Mouse (Mus musculus): ENCODE results near the gene Zbtb25. TPM values are rescaled to one million over a fixed set of nuclear protein-coding genes. Genes with fewer than 3 reads are reported as not detected.

Zbtb25 gene
- polyA plus RNA-seq, 1 experiment from 2014 or later: 6.8 TPM

DNA sequence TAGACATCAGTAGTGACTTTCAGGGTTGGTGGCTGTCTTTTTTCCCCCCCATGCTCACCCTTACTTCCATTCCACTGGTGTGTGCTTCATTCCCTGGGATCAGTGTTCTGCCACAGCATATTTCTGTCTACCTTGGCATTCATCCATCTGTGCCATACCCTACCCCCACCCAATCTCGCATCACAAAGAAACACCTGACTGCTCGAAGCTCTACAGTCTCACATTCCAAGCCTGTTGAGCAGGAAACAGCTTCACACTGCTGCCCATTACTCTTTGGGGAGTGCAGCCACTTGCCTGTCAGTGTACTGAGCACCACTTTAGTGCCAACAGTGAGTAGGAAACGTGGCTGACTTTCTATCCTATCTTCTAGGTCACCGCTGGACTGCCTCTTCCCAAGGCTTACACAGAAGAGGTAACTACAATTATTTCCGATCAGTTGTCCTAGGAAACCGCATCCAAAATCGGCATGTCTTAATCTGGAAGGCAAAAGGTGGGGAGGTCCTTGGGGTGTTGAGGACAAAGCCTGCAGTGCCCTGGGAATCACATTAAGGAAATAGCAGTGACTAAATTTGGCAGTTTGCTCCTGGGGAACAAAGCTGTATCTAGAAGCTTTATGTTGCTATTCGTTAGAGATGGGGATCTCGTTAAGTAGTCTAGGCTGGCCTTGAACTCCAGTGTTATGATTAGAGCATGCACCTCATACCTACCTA lies 62.4 kb downstream of the Zbtb25 start:
- 97% methylated on average over 9 of the region's 9 CpGs for WGBS (ENCODE audit: missing documents)
- no peaks in the 10 kb centered on the region for H3K79me2 ChIP-seq (ENCODE audit: inconsistent target)
- H3K4me3 ChIP-seq (ENCODE audit: inconsistent target): no peak overlapping the region
- no peaks in the 10 kb centered on the region; the same call in 1 of the 2 replicates for H3K36me3 ChIP-seq (ENCODE audit: inconsistent target)
- no peak overlapping the region for H3K27ac ChIP-seq

- no peaks in the 10 kb centered on the region; the same call in 1 of the 2 replicates for H3K36me3 ChIP-seq (ENCODE audit: inconsistent target)
- no peaks in the 10 kb centered on the region for H3K79me2 ChIP-seq (ENCODE audit: inconsistent target)
- H3K27ac ChIP-seq: no peak overlapping the region
- H3K4me3 ChIP-seq (ENCODE audit: inconsistent target): no peak overlapping the region
- WGBS (ENCODE audit: missing documents): 89% methylated on average over 8 of the region's 8 CpGs
Observed at GRCm38 (mm10) chr12:76305107-76305506, 64.3 kb downstream of the Zbtb25 start.

DNA sequence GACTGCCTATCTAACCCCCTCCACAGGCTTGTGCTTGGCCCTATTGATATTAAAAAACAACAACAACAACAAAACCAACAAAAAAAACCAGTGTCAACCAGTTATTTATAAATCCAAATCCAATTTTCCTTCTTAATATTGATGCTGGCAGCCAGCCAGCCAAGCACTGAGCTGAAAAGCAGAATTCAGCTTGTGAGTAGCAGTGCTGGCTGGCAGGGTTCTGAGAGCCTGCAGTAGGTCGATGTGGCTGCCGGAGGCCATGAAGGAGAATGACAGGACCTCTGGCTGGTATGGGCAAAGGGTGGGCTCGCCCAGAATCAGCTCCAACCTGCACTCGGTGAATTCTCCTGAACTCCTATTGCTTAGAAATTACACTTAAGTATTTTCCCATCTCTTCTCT lies 65.2 kb downstream of the Zbtb25 start:
- H3K36me3 ChIP-seq (ENCODE audit: inconsistent target): no peaks in the 10 kb centered on the region; the same call in 1 of the 2 replicates
- H3K4me3 ChIP-seq (ENCODE audit: inconsistent target): no peak overlapping the region
- whole genome bisulfite sequencing (ENCODE audit: missing documents): 94% methylated on average over 4 of the region's 4 CpGs
- no peak overlapping the region for H3K27ac ChIP-seq
- H3K79me2 ChIP-seq (ENCODE audit: inconsistent target): no peaks in the 10 kb centered on the region

- H3K36me3 ChIP-seq (ENCODE audit: inconsistent target): no peaks in the 10 kb centered on the region; the same call in 1 of the 2 replicates
- WGBS (ENCODE audit: missing documents): 93% methylated on average over 11 of the region's 11 CpGs
- no peaks in the 10 kb centered on the region for H3K79me2 ChIP-seq (ENCODE audit: inconsistent target)
- no peak overlapping the region for H3K27ac ChIP-seq
- no peak overlapping the region for H3K4me3 ChIP-seq (ENCODE audit: inconsistent target)
Observed at GRCm38 (mm10) chr12:76303474-76303873, 65.9 kb downstream of the Zbtb25 start.

GRCm38 (mm10) chr12:76300367-76300766 lies 69.0 kb downstream of the Zbtb25 start:
- no peak overlapping the region for H3K4me3 ChIP-seq (ENCODE audit: inconsistent target)
- H3K27ac ChIP-seq: no peak overlapping the region
- WGBS (ENCODE audit: missing documents): 97% methylated on average over 10 of the region's 10 CpGs
- no peaks in the 10 kb centered on the region for H3K79me2 ChIP-seq (ENCODE audit: inconsistent target)
- H3K36me3 ChIP-seq (ENCODE audit: inconsistent target): no peaks in the 10 kb centered on the region; the same call in 1 of the 2 replicates

DNA sequence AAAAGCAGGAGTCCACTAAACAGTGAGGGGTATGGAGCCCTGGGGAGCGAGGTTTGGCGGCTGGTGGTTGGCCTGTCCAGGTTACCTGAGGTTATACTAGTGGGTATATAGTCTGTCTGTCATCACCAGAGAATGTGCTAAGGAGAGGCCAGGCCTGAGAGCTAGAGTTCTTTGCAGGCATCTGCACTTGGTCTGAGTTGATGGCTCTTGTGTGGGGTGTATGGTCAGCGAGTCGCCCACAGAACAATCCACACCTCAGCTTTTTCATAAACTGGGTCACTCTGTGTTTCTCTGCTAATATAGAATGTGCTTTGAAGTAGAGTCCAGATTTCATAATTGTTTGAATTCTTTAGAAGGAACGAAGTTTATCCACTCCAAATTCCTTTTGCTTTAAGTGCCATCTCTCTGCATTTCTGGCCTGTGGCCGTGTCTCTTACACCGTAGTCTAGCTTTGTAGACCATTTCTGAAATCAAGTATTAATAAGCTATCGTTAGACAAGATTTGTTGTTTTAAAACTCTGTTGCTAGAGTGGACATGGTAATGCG lies 70.0 kb downstream of the Zbtb25 start:
- Histone ChIP-seq H3K4me3 (ENCODE audit: inconsistent target) (no peak overlapping the region), H3K27ac (no peak overlapping the region), H3K79me2 (ENCODE audit: inconsistent target) (no peaks in the 10 kb centered on the region), H3K36me3 (ENCODE audit: inconsistent target) (no peaks in the 10 kb centered on the region; the same call in 1 of the 2 replicates)
- WGBS (ENCODE audit: missing documents): 95% methylated on average over 9 of the region's 9 CpGs

DNA sequence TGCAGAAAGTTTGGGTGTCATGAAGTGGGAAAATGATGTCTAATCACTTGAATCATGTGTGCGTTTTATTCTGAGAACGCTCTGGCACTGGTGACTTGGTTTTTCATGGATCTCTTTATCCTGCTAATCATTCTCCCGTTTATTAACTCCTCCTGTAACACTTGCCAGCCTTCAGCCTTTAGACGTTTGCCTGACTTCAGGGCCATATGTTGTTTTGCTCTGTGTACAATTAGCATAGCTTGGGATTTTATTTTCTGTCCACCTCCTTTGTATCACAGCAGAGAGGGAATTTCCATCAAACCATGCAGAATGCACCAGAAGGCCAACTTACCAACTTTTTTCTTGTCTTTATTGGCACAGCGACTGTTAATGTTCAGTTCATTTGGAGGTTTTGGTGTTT lies 71.6 kb downstream of the Zbtb25 start:
- Histone ChIP-seq H3K27ac (no peak overlapping the region), H3K4me3 (ENCODE audit: inconsistent target) (no peak overlapping the region), H3K79me2 (ENCODE audit: inconsistent target) (no peaks in the 10 kb centered on the region), H3K36me3 (ENCODE audit: inconsistent target) (no peaks in the 10 kb centered on the region)
- WGBS (ENCODE audit: missing documents): 97% methylated on average over 5 of the region's 5 CpGs

Other genes starting within 250 kb of the Zbtb25 start
- gene Esr2, start 192.3 kb downstream of the Zbtb25 start, polyA plus RNA-seq (2018): not detected in 3 replicates
- not detected in 3 replicates for gene Tex21, start 122.9 kb downstream of the Zbtb25 start, polyA plus RNA-seq (2018)
- gene Mthfd1, start 114.3 kb downstream of the Zbtb25 start, polyA plus RNA-seq (2018): 11.3 to 39.1 TPM (median 14.9 TPM) in 3 replicates
- 0.01 TPM in 1 of 3 replicates, not detected in the others for gene Akap5, start 44.7 kb downstream of the Zbtb25 start, polyA plus RNA-seq (2018)
- gene Zbtb1, start 664 bp upstream of the Zbtb25 start, polyA plus RNA-seq (2018): 5.0 to 6.5 TPM (median 5.2 TPM) in 3 replicates
- 4.0 to 5.0 TPM (median 4.9 TPM) in 3 replicates for gene Hspa2, start 34.6 kb upstream of the Zbtb25 start, polyA plus RNA-seq (2018)
- gene Ppp1r36, start 47.9 kb upstream of the Zbtb25 start, polyA plus RNA-seq (2018): not detected in 3 replicates
- 13.1 to 22.6 TPM (median 20.1 TPM) in 3 replicates for gene Plekhg3, start 161.3 kb upstream of the Zbtb25 start, polyA plus RNA-seq (2018)